Mouse (Mus musculus) MEL (cell line): Measurements from ENCODE around the gene Lhb.
A peak's percentile ranks its signal among the peaks of the same experiment; 100 is the strongest.

Experiments
- POLR2A ChIP-seq, 2 experiments: IDR thresholded peaks; 2 replicates each; pipeline ENCODE4 v1.6.1; 2011 to 2012; ENCODE audit warnings: low read length in 2 of 2, mild to moderate bottlenecking in 2 of 2, control low read depth in 1 of 2, improper control_type of control experiment in 1 of 2, low read depth in 1 of 2, moderate library complexity in 1 of 2; ENCODE audit not compliant: control insufficient read depth in 1 of 2, insufficient read depth in 1 of 2, poor library complexity in 1 of 2
- USF1 ChIP-seq: IDR thresholded peaks from 2 replicates; pipeline ENCODE4 v1.6.1; 2014; ENCODE audit warnings: low read depth, mild to moderate bottlenecking, inconsistent platforms, low read length, improper control_type of control experiment, moderate library complexity

DNA sequence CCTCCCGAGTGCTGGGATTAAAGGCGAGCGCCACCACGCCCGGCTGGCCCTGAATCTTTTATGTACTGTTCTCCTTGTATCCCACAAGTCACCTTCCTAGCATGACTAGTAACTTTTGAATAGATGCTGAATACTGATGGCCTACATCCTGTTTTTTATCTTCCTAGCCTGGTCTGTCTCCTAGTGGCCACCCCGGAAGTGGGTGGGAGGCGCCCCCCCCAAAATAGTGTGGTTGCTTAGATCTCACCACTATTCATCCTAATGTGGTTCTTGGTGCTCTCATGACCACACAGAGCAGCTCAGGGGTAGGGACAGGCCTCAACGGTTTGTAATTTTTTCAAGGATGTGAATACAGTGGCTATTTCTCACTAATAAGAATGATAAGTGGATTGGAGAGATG lies 46.0 kb upstream of the Lhb start:
- TF ChIP-seq USF1 (no peak), POLR2A (IDR thresholded peaks at IDR 0.05; ENCODE audit: control insufficient read depth in 1 of 2, insufficient read depth in 1 of 2, low read depth in 1 of 2, low read length in 2 of 2, poor library complexity in 1 of 2) (peak in 1 of 2 experiments; percentile 23; a peak in 2 of 4 replicates)
